Mouse (Mus musculus) intestine, postnatal 0 days (tissue): Measurements from ENCODE around the gene Phex. TPM values are rescaled to one million over a fixed set of nuclear protein-coding genes. Genes with fewer than 3 reads are reported as not detected.

ENCODE experiments used
- ATAC-seq: fragments of 200-750 bp; cut with Nextera tagmentation; 2 replicates; pipeline ENCODE4 v1.8.0; 2017; ENCODE audit warnings: mild to moderate bottlenecking, moderate TSS enrichment, moderate library complexity
- H3K27ac ChIP-seq: fragments of 300-500 bp; sonication (generic); 2 replicates; pipeline ENCODE4 v1.5.1; 2014; ENCODE audit warnings: mild to moderate bottlenecking, low read depth, low read length, moderate library complexity
- H3K27me3 ChIP-seq: fragments of 300-500 bp; sonication (generic); replicated peaks from 2 replicates; pipeline ENCODE4 v1.6.1; 2014; ENCODE audit warnings: low read length, mixed read lengths; ENCODE audit not compliant: control insufficient read depth, insufficient read depth
- H3K36me3 ChIP-seq: fragments of 300-500 bp; sonication (generic); 2 replicates; pipeline ENCODE4 v1.6.1; 2014; ENCODE audit warnings: mild to moderate bottlenecking, moderate library complexity; ENCODE audit not compliant: control insufficient read depth, insufficient read depth
- H3K4me1 ChIP-seq: fragments of 300-500 bp; sonication (generic); replicated peaks from 2 replicates; pipeline ENCODE4 v1.6.1; 2014; ENCODE audit warnings: antibody characterized with exemption, low read length, mixed read lengths; ENCODE audit not compliant: control insufficient read depth, insufficient read depth
- H3K4me2 ChIP-seq: fragments of 300-500 bp; sonication (generic); replicated peaks from 2 replicates; pipeline ENCODE4 v1.6.1; 2014; ENCODE audit warnings: low read depth, mild to moderate bottlenecking, moderate library complexity
- H3K4me3 ChIP-seq: fragments of 300-500 bp; sonication (generic); 2 replicates; pipeline ENCODE4 v1.5.1; 2014; ENCODE audit warnings: low read depth, low read length
- H3K9ac ChIP-seq: fragments of 300-500 bp; sonication (generic); 2 replicates; pipeline ENCODE4 v1.6.1; 2014; ENCODE audit warnings: mild to moderate bottlenecking, low read depth, low read length
- H3K9me3 ChIP-seq: fragments of 300-500 bp; sonication (generic); 2 replicates; pipeline ENCODE4 v1.6.1; 2016; ENCODE audit warnings: mixed run types; ENCODE audit not compliant: control insufficient read depth
- CTCF ChIP-seq: sonication (generic); IDR thresholded peaks from 2 replicates; pipeline ENCODE4 v1.5.1; 2016; ENCODE audit warnings: low read depth, mild to moderate bottlenecking, control low read depth, antibody characterized with exemption, moderate library complexity
- WGBS: fragments of 180-500 bp; shearing (Covaris S2); extraction: QIAGEN DNeasy Blood & Tissue Kit; methylation state at CpG from one replicate; pipeline ENCODE4 v1.1.7; 2014; 5-methylcytosine and 5-hydroxymethylcytosine counted together
- polyA plus RNA-seq: library from polyadenylated mRNA; unstranded; fragments of >200 nt; fragmentation: Nextera tagmentation; extraction: Ambion mirVana; gene quantifications from 2 replicates; pipeline ENCODE4 v1.2.1, GENCODE M21; 2015

Phex gene
- polyA plus RNA-seq, 1 experiment from 2014 or later, result not detected

DNA sequence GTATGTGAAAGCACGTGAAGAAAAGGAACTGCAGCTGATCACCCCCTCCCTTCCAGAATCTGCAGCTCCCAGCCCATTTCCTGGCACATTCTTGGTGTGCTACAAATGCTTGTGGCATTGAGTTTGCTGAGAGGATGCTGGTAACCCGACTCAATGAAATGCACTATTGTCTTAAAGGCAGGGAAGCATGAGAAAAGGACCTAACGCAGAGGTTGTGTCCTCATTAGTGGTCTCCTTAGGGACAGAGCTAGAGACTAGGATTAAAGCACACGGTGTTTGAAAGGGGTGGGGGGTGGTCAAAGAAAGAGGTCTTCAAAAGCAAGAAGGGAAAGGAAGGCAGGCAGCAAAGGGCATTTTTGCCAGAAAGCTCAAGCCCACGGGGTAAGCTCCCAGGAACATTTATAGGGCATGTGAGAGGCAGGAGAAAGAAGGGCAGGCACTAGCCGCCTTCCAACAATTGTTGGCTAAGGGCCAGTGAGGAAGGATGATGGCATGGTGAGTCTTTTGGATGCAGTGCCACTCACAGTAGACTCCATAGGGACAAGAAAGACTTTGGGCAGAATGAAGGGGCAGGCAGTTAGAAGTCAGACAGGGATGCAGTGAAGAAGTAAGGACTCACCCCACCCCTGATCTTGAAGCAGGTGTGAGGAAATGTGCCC lies 109.8 kb downstream of the Phex start:
- 49% methylated on average over 6 of the region's 6 CpGs for WGBS
- no peak for ATAC-seq

DNA sequence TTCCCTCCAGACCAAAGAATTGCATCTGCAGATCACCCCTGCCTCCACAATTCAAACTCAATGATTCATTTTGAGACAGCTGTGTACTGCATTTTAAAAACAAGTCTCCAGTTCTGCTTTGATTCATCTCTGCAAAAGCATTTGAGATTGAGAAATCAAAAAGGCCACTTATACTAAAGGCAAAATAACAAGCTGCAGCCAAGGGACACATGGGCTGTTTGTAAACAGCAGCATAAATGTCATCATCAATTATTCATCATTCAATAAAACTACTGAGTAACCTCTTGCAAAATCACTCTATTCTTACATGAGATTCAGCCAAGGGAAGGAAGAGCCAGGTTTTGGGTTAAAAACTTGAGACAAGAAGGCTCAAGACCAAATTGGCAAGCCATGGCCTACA lies 122.7 kb downstream of the Phex start:
- H3K9me3 ChIP-seq, result no peaks in the 10 kb centered on the region
- no peaks in the 10 kb centered on the region for H3K27me3 ChIP-seq
- H3K4me3 ChIP-seq, result no peak overlapping the region
- no peak for ATAC-seq
- H3K36me3 ChIP-seq, result no peaks in the 10 kb centered on the region
- TF ChIP-seq CTCF, result no peak
- H3K9ac ChIP-seq, result no peak overlapping the region
- no peak overlapping the region for H3K27ac ChIP-seq
- no peaks in the 10 kb centered on the region for H3K4me1 ChIP-seq
- H3K4me2 ChIP-seq, result no peak overlapping the region

More for the DNA sequence above, 109.8 kb downstream of the Phex start:
- Histone ChIP-seq H3K27ac (no peak overlapping the region), H3K9ac (no peak overlapping the region), H3K9me3 (no peaks in the 10 kb centered on the region), H3K4me3 (no peak overlapping the region), H3K4me1 (no peaks in the 10 kb centered on the region), H3K27me3 (no peaks in the 10 kb centered on the region), H3K36me3 (no peaks in the 10 kb centered on the region), H3K4me2 (no peak overlapping the region)
- TF ChIP-seq CTCF, result no peak

DNA sequence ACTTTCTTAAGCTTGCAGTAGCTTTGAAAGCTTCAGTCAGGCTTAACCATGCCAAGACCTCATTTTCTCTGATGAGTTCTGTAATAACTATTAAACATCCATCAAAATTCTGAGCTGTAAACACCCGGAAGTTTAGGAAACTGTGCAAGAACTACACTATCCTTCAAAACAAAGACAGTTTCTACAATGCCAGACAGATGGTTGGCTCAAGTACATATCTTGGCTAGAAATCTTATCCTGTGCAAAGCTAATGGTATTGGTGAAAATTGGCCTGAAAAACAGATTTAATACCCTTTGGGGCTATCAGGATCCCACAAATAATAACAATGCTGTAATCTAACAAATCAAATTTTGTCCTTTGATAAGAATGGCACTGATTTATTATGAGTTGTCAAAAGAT lies 138.5 kb downstream of the Phex start:
- no peaks in the 10 kb centered on the region for H3K36me3 ChIP-seq

DNA sequence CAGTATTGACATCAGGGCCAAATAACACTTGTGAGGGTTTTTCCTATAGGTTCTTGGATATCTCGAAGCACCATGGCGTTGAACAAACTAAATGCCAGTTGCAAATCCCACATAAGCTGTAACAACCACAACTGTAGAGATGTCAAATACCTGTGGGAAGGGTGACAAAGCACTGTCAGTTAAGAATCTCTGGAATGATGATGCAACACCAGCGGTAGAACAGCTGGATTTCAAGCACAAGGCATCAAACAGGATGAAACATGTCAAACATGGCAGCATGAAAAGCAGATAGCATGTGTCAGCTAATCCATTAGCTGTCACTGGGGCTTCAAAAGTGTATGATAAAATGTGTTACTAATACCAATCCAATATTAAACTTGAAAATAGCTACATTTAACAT lies 141.8 kb downstream of the Phex start:
- Histone ChIP-seq H3K9me3 (no peaks in the 10 kb centered on the region), H3K9ac (no peak overlapping the region), H3K36me3 (no peaks in the 10 kb centered on the region), H3K4me3 (no peak overlapping the region), H3K4me2 (no peak overlapping the region), H3K27me3 (no peaks in the 10 kb centered on the region), H3K4me1 (no peaks in the 10 kb centered on the region), H3K27ac (no peak overlapping the region)
- no peak for ATAC-seq
- TF ChIP-seq CTCF, result no peak
- WGBS, result 84% methylated on average over 3 of the region's 3 CpGs

More for the DNA sequence above, 138.5 kb downstream of the Phex start:
- Histone ChIP-seq H3K27ac (no peak overlapping the region), H3K4me3 (no peak overlapping the region), H3K27me3 (no peaks in the 10 kb centered on the region), H3K9me3 (no peaks in the 10 kb centered on the region), H3K9ac (no peak overlapping the region), H3K4me2 (no peak overlapping the region), H3K4me1 (no peaks in the 10 kb centered on the region)
- TF ChIP-seq CTCF, result no peak
- ATAC-seq, result no peak
- WGBS, result 72% methylated on average over 1 of the region's 1 CpGs

DNA sequence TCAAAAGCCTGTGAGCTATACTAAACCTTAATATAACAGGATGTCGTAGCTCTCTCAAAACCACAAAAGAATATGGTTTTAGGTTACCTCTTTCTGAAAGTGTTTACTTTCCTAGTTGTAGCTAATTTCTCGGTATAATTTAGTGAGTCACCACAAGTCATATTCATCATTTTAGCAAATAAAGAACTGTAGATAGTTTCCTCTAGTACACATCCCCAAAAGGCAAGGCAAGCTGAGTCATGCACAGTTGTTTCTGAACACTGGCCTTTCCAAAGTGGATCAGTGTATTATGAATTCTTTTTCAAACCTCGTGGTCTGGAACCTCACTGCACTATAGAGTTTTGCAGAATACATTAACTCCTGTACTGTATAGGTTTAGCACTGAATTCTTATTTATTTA lies 143.5 kb downstream of the Phex start:
- H3K36me3 ChIP-seq, result no peaks in the 10 kb centered on the region
- no peaks in the 10 kb centered on the region for H3K4me1 ChIP-seq
- H3K4me3 ChIP-seq, result no peak overlapping the region
- ATAC-seq, result no peak
- WGBS, result 66% methylated on average over 3 of the region's 3 CpGs
- no peak for TF ChIP-seq CTCF
- no peak overlapping the region for H3K4me2 ChIP-seq
- H3K9me3 ChIP-seq, result no peaks in the 10 kb centered on the region
- no peak overlapping the region for H3K9ac ChIP-seq
- H3K27me3 ChIP-seq, result no peaks in the 10 kb centered on the region
- H3K27ac ChIP-seq, result no peak overlapping the region

DNA sequence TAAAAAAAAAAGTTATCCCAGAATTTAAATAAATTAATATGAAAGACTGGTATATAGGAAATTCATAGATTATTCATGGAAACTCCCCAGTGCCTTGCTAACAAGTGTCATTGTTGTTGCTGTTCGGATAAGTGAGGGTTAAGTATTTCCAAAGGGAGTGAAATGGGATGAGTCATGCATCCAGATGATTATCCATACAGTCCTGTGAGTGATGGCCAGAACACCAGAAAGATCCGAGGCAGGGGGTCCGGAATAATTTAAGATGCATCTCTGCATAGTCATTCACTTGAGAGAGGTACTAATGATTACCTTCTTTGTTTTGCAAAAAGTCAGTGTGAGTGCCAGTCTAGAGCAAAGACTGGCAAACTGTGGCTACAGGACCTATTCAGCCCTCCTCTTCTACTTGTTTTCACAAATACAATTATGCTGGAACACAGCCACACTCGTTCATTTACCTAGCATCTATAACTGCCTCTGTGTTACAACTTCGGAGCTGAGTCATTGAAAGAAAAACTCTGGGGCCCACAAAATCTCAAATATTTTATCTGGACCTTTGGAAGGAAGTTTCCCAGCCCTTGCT lies 145.3 kb downstream of the Phex start:
- Histone ChIP-seq H3K4me3 (no peak overlapping the region), H3K27me3 (no peaks in the 10 kb centered on the region), H3K9me3 (no peaks in the 10 kb centered on the region), H3K4me2 (no peak overlapping the region), H3K36me3 (no peaks in the 10 kb centered on the region), H3K4me1 (no peaks in the 10 kb centered on the region), H3K27ac (no peak overlapping the region), H3K9ac (no peak overlapping the region)
- 62% methylated on average over 5 of the region's 5 CpGs for WGBS
- ATAC-seq, result no peak
- no peak for TF ChIP-seq CTCF
